In the genomic region with DNA sequence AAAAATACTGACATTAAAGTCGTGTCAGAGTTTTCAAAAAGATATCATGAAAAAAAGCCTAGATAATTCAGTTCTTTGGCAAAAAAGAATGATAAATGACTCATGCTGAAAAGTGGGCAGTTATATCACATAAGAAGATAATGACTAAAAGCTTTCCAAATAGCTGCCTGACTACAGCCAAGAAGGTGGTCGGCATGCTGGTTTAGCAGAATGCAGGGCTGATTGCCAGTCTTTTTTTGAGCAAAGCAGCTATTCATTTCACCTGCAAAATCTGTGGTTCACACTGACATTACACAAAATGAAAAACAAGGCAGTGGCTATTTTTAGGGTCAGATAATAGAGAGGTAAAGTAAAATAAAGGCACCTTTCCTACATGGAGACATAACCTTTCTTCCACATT, we compare ENCODE assay signal across 20 mouse cellular contexts.
A peak's percentile ranks its signal among the peaks of the same experiment; 100 is the strongest.
DNase-seq lines count a peak whose midpoint lies in the region; ATAC-seq lines count a peak whose summit lies in the region.
"Had no signal": no experiment of that assay in that cellular context is flagged by ENCODE, and none has a peak within 500 bp of the region (broad histone marks: within the 10 kb centered on the region; RNA-seq: fewer than 3 reads in every experiment).

No protein-coding gene starts in this region.

- H3K27me3 ChIP-seq in embryonic facial prominence, embryonic 14.5 days (replicated peaks; ENCODE audit: control insufficient read depth, insufficient read depth, low read length) = no peaks in the 10 kb centered on the region
- H3K27me3 ChIP-seq in embryonic facial prominence, embryonic 10.5 days (replicated peaks; ENCODE audit: low read depth, poor library complexity, severe bottlenecking) = no peaks in the 10 kb centered on the region
- H3K27me3 ChIP-seq: intestine, embryonic 15.5 days; liver, embryonic 13.5 days; midbrain, embryonic 13.5 days had no signal

- WGBS in embryonic facial prominence, embryonic 14.5 days = 30% methylated on average over 2 of the region's 2 CpGs
- WGBS in embryonic facial prominence, embryonic 10.5 days = 73% methylated on average over 2 of the region's 2 CpGs

- H3K27ac ChIP-seq in embryonic facial prominence, embryonic 14.5 days (replicated peaks; ENCODE audit: low read depth, low read length) = no peak overlapping the region
- H3K27ac ChIP-seq in embryonic facial prominence, embryonic 10.5 days (replicated peaks) = no peak overlapping the region
- H3K27ac ChIP-seq: heart, adult 2 months; hindbrain, embryonic 14.5 days; intestine, embryonic 15.5 days; liver, embryonic 13.5 days; midbrain, embryonic 13.5 days had no signal

- no peaks in the 10 kb centered on the region for H3K36me3 ChIP-seq in embryonic facial prominence, embryonic 14.5 days (ENCODE audit: control insufficient read depth, insufficient read depth, low read length)
- H3K36me3 ChIP-seq in embryonic facial prominence, embryonic 10.5 days (replicated peaks) = no peaks in the 10 kb centered on the region
- H3K36me3 ChIP-seq: intestine, embryonic 15.5 days; liver, embryonic 13.5 days; midbrain, embryonic 13.5 days had no signal

- no peaks in the 10 kb centered on the region for H3K9me3 ChIP-seq in embryonic facial prominence, embryonic 14.5 days (ENCODE audit: control insufficient read depth, low read length)
- H3K9me3 ChIP-seq in embryonic facial prominence, embryonic 10.5 days = no peaks in the 10 kb centered on the region
- H3K9me3 ChIP-seq: intestine, embryonic 15.5 days; liver, embryonic 13.5 days; midbrain, embryonic 13.5 days had no signal

- H3K9ac ChIP-seq in embryonic facial prominence, embryonic 14.5 days (ENCODE audit: low read depth, low read length) = no peak overlapping the region
- H3K9ac ChIP-seq: forebrain, postnatal 0 days; hindbrain, embryonic 14.5 days; intestine, embryonic 15.5 days; liver, embryonic 13.5 days; midbrain, embryonic 13.5 days had no signal

- H3K4me2 ChIP-seq in embryonic facial prominence, embryonic 14.5 days (ENCODE audit: low read depth, low read length) = no peak overlapping the region
- H3K4me2 ChIP-seq: hindbrain, embryonic 14.5 days; intestine, embryonic 15.5 days; liver, embryonic 13.5 days; midbrain, embryonic 13.5 days had no signal

- no peak for ATAC-seq in embryonic facial prominence, embryonic 14.5 days (ENCODE audit: low read depth)
- ATAC-seq: intestine, embryonic 15.5 days; midbrain, embryonic 13.5 days had no signal

- no peaks in the 10 kb centered on the region for H3K4me1 ChIP-seq in embryonic facial prominence, embryonic 14.5 days (ENCODE audit: control insufficient read depth, insufficient read depth, low read length)
- H3K4me1 ChIP-seq in embryonic facial prominence, embryonic 10.5 days = no peaks in the 10 kb centered on the region
- H3K4me1 ChIP-seq: intestine, embryonic 15.5 days; liver, embryonic 13.5 days; midbrain, embryonic 13.5 days had no signal

- intact Hi-C loops in left cerebral cortex, postnatal 4 days (cut with DNase I) = no loop called here

- no peak overlapping the region for H3K4me3 ChIP-seq in embryonic facial prominence, embryonic 14.5 days (ENCODE audit: low read depth, low read length)
- no peak overlapping the region for H3K4me3 ChIP-seq in embryonic facial prominence, embryonic 10.5 days
- H3K4me3 ChIP-seq: heart, adult 2 months; intestine, embryonic 15.5 days; liver, embryonic 13.5 days; midbrain, embryonic 13.5 days had no signal

- peak; percentile 11 for DNase-seq in embryonic facial prominence, embryonic 14.5 days (ENCODE audit: low spot score)
- no peak for DNase-seq in embryonic facial prominence, embryonic 10.5 days (ENCODE audit: low spot score)
- peak; percentile 26 for DNase-seq in left cerebral cortex, postnatal 4 days
- no peak for DNase-seq in left cerebral cortex, adult 18-20 months (ENCODE audit: low spot score in 2 of 2)
- DNase-seq in cerebellum, adult 9-10 months = peak; percentile 72
- DNase-seq in telencephalon, adult 2 months (ENCODE audit: low read depth, low spot score) = peak; percentile 15
- DNase-seq in heart, postnatal 4 days = no peak
- no peak for DNase-seq in urinary bladder, adult 18-20 months (ENCODE audit: low spot score in 2 of 2)
- DNase-seq: adrenal gland, postnatal 10 days; gastrocnemius, postnatal 14 days; heart, adult 2 months; kidney, postnatal 36 days; liver, embryonic 13.5 days; lung, adult 2 months; lung, postnatal 14 days; spleen, adult 18-20 months had no signal

Comparison
In these comparisons a context has a peak if more than half of its experiments do, and no peak if none do; other contexts are left out.
1. DNase-seq: peak in embryonic facial prominence, embryonic 14.5 days (single experiment), left cerebral cortex, postnatal 4 days (single experiment), cerebellum, adult 9-10 months (single experiment) and telencephalon, adult 2 months (single experiment); none in embryonic facial prominence, embryonic 10.5 days (single experiment), left cerebral cortex, adult 18-20 months (0 of 2), heart, postnatal 4 days (single experiment) and urinary bladder, adult 18-20 months (0 of 2).